Mouse (Mus musculus) liver, adult 2 months (tissue): ENCODE measurements around the gene Usp50. TPM values are rescaled to one million over a fixed set of nuclear protein-coding genes. Genes with fewer than 3 reads are reported as not detected.

Experiments
- DNase-seq: peaks from one replicate; pipeline ENCODE4 v3.0.0-alpha.2; 2011; ENCODE audit warnings: low read depth, low spot score; ENCODE audit errors: extremely low read depth
- H3K27ac ChIP-seq: fragments of 200-500 bp; replicated peaks from 2 replicates; pipeline ENCODE4 v1.5.1; 2012; ENCODE audit warnings: low read depth, mild to moderate bottlenecking, control low read depth, inconsistent platforms, low read length; ENCODE audit not compliant: insufficient read depth
- H3K27me3 ChIP-seq: fragments of 200-500 bp; 2 replicates; pipeline ENCODE4 v1.6.1; 2012; ENCODE audit warnings: mild to moderate bottlenecking, moderate library complexity, low read length, inconsistent platforms; ENCODE audit not compliant: control insufficient read depth, insufficient read depth
- H3K36me3 ChIP-seq: fragments of 200-500 bp; 2 replicates; pipeline ENCODE4 v1.6.1; 2012; ENCODE audit warnings: low read length, inconsistent platforms; ENCODE audit not compliant: control insufficient read depth, insufficient read depth
- H3K4me1 ChIP-seq: fragments of 200-500 bp; 2 replicates; pipeline ENCODE4 v1.6.1; 2011; ENCODE audit warnings: low read length; ENCODE audit not compliant: control insufficient read depth, insufficient read depth
- H3K4me3 ChIP-seq: fragments of 200-500 bp; 2 replicates; pipeline ENCODE4 v1.5.1; 2011; ENCODE audit warnings: low read depth, mild to moderate bottlenecking, control low read depth, low read length, moderate library complexity; ENCODE audit not compliant: insufficient read depth
- H3K79me2 ChIP-seq: fragments of 200-500 bp; 2 replicates; pipeline ENCODE4 v1.6.1; 2012; ENCODE audit warnings: inconsistent platforms, mild to moderate bottlenecking, low read length, moderate library complexity; ENCODE audit not compliant: control insufficient read depth, insufficient read depth
- H3K9ac ChIP-seq: fragments of 200-500 bp; 2 replicates; pipeline ENCODE4 v1.6.1; 2012; ENCODE audit warnings: low read depth, mild to moderate bottlenecking, control low read depth, inconsistent platforms, low read length
- CTCF ChIP-seq: fragments of 200-500 bp; IDR thresholded peaks from 2 replicates; pipeline ENCODE4 v1.5.1; 2011; ENCODE audit warnings: low read depth, low read length, control low read depth
- POLR2A ChIP-seq: fragments of 200-500 bp; IDR thresholded peaks from 2 replicates; pipeline ENCODE4 v1.6.1; 2011; ENCODE audit warnings: low read length, control low read depth; ENCODE audit not compliant: insufficient read depth; ENCODE audit errors: extremely low read depth
- WGBS: fragments of 180-500 bp; shearing (Covaris S2); methylation state at CpG from one replicate; pipeline ENCODE4 v1.1.7; 2018; 5-methylcytosine and 5-hydroxymethylcytosine counted together
- polyA plus RNA-seq: library from polyadenylated mRNA; depleted of rRNA; stranded (reverse); fragments of >200 nt; gene quantifications from 2 replicates; pipeline ENCODE4 v1.2.3, GENCODE M21; 2012
- total RNA-seq: library from RNA; depleted of rRNA; stranded (reverse); fragments of >200 nt; gene quantifications from 2 replicates; pipeline ENCODE4 v1.2.3, GENCODE M21; 2014

The Usp50 gene
- total and polyA plus RNA-seq, 2 experiments: 0.53 to 0.55 TPM

GRCm38 (mm10) chr2:126707438-126707779 is 75.9 kb downstream of the Usp50 start:
- H3K79me2 ChIP-seq: peaks cover 17% of the 10 kb centered on the region; the same call in 1 of the 2 replicates
- peak overlapping the region; percentile 67 for H3K27ac ChIP-seq
- peaks cover 6% of the 10 kb centered on the region; the same call in 1 of the 2 replicates for H3K4me1 ChIP-seq
- no peak for TF ChIP-seq CTCF
- no peak for TF ChIP-seq POLR2A
- H3K36me3 ChIP-seq: no peaks in the 10 kb centered on the region
- H3K9ac ChIP-seq: peak overlapping the region; percentile 87
- peak overlapping the region; percentile 85 for H3K4me3 ChIP-seq
- no peak for DNase-seq
- H3K27me3 ChIP-seq: no peaks in the 10 kb centered on the region
- WGBS: under 1% methylated on average over 23 of the region's 23 CpGs

GRCm38 (mm10) chr2:126706759-126707437 is 76.4 kb downstream of the Usp50 start, which contains the start of gene Usp8:
Gene Usp8, plus strand, starts transcription at chr2:126707328.
- H3K4me1 ChIP-seq: peaks cover 4% of the 10 kb centered on the region; the same call in 1 of the 2 replicates
- peaks cover 12% of the 10 kb centered on the region; the same call in 1 of the 2 replicates for H3K79me2 ChIP-seq
- H3K27ac ChIP-seq: peak within 1 kb of the TSS; percentile 67
- no peak for TF ChIP-seq CTCF
- peak; percentile 90 for TF ChIP-seq POLR2A
- no peaks in the 10 kb centered on the region for H3K27me3 ChIP-seq
- H3K4me3 ChIP-seq: peak within 1 kb of the TSS; percentile 85
- peak within 1 kb of the TSS; percentile 87 for H3K9ac ChIP-seq
- DNase-seq: peak; percentile 92
- WGBS: 1% methylated on average over 47 of the region's 47 CpGs
- H3K36me3 ChIP-seq: no peaks in the 10 kb centered on the region

DNA sequence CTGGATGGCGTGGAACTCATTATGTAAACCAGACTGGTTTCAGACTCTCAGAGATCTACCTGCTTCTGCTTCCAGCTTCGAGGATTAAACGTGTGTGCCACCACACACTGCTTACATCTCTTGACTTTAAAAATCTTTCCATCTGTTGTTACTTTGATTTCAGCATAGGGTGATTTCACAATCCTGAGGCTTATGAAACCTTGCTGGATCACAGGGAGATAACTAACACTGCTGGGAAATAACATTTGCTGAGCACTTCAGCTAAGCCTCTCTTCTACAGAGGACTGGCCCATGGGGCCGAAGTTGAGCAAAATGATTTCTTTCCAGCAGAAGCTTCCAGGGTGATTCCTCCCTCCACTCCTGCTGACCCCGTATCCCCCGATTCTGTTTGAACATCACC is 88.0 kb downstream of the Usp50 start:
- DNase-seq: peak; percentile 92
- Histone ChIP-seq H3K27me3 (no peaks in the 10 kb centered on the region), H3K36me3 (no peaks in the 10 kb centered on the region), H3K4me1 (no peaks in the 10 kb centered on the region), H3K79me2 (no peaks in the 10 kb centered on the region), H3K27ac (peak overlapping the region; percentile 62), H3K9ac (peak overlapping the region; percentile 5; the same call in 1 of the 2 replicates), H3K4me3 (no peak overlapping the region)
- 19% methylated on average over 6 of the region's 6 CpGs for WGBS
- TF ChIP-seq POLR2A (no peak), CTCF (no peak)

- no peak for DNase-seq
- WGBS: 79% methylated on average over 3 of the region's 3 CpGs
- H3K36me3 ChIP-seq: no peaks in the 10 kb centered on the region
- no peaks in the 10 kb centered on the region for H3K27me3 ChIP-seq
- no peaks in the 10 kb centered on the region for H3K79me2 ChIP-seq
- H3K27ac ChIP-seq: no peak overlapping the region
- no peak for TF ChIP-seq POLR2A
- no peak for TF ChIP-seq CTCF
- H3K9ac ChIP-seq: no peak overlapping the region
- H3K4me3 ChIP-seq: no peak overlapping the region
- H3K4me1 ChIP-seq: no peaks in the 10 kb centered on the region
Observed at GRCm38 (mm10) chr2:126691290-126691689, 92.0 kb downstream of the Usp50 start.

- H3K79me2 ChIP-seq: peaks cover 3% of the 10 kb centered on the region; the same call in 1 of the 2 replicates
- no peak overlapping the region for H3K27ac ChIP-seq
- no peaks in the 10 kb centered on the region for H3K27me3 ChIP-seq
- DNase-seq: no peak
- H3K4me1 ChIP-seq: no peaks in the 10 kb centered on the region; the same call in 1 of the 2 replicates
- H3K4me3 ChIP-seq: no peak overlapping the region
- WGBS: 77% methylated on average over 1 of the region's 1 CpGs
- no peak for TF ChIP-seq POLR2A
- no peak for TF ChIP-seq CTCF
- no peak overlapping the region for H3K9ac ChIP-seq
- H3K36me3 ChIP-seq: peaks cover 2% of the 10 kb centered on the region; the same call in 1 of the 2 replicates
Observed at GRCm38 (mm10) chr2:126682937-126683336, 100.3 kb downstream of the Usp50 start.

DNA sequence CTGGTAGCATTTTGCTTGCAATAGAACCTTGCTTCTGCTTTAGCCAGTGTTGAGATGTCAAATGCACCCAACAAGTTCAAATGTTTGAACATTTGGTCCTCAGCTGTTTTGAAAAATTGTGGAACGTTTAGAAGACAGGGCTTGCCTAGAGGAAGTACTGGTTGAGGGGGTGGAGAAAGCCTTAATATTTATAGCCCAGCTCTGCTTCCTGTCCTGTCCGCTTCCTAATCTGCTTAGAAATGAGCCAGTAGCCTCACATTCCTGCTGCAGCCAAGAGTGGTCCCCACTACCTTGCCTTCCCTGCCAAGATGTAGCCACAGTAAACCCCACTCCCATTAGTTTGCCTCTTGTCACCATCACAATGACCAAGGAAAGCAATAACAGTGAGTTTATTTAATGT is 100.9 kb downstream of the Usp50 start:
- no peak overlapping the region for H3K4me3 ChIP-seq
- DNase-seq: no peak
- H3K27me3 ChIP-seq: no peaks in the 10 kb centered on the region
- H3K4me1 ChIP-seq: no peaks in the 10 kb centered on the region; the same call in 1 of the 2 replicates
- peaks cover 2% of the 10 kb centered on the region; the same call in 1 of the 2 replicates for H3K36me3 ChIP-seq
- no peak overlapping the region for H3K9ac ChIP-seq
- H3K27ac ChIP-seq: peak overlapping the region; percentile 22; the same call in 1 of the 2 replicates
- TF ChIP-seq POLR2A (no peak), CTCF (no peak)
- 63% methylated on average over 2 of the region's 2 CpGs for WGBS
- H3K79me2 ChIP-seq: peaks cover 3% of the 10 kb centered on the region; the same call in 1 of the 2 replicates
